Mouse (Mus musculus): ENCODE measurements around the gene Camk1d.
A peak's percentile ranks its signal among the peaks of the same experiment; 100 is the strongest.

Camk1d gene

GRCm38 (mm10) chr2:5478256-5478655, 236.1 kb downstream of the Camk1d start:
- no peak for DNase-seq (ENCODE audit: low read depth, low spot score)

GRCm38 (mm10) chr2:5477525-5477924, 236.8 kb downstream of the Camk1d start:
- no peak for DNase-seq (ENCODE audit: low read depth, low spot score)

GRCm38 (mm10) chr2:5469366-5469941, 244.9 kb downstream of the Camk1d start:
- no peak for DNase-seq (ENCODE audit: low read depth, low spot score)

- DNase-seq (ENCODE audit: low read depth, low spot score), result no peak
Measured at GRCm38 (mm10) chr2:5467537-5467936, 246.8 kb downstream of the Camk1d start.

- no peak for DNase-seq (ENCODE audit: low read depth, low spot score)
Measured at GRCm38 (mm10) chr2:5458671-5459235, 255.6 kb downstream of the Camk1d start.

GRCm38 (mm10) chr2:5458075-5458494, 256.2 kb downstream of the Camk1d start:
- DNase-seq (ENCODE audit: low read depth, low spot score), result no peak

GRCm38 (mm10) chr2:5456108-5456507, 258.2 kb downstream of the Camk1d start:
- no peak for DNase-seq (ENCODE audit: low read depth, low spot score)

- no peak for DNase-seq (ENCODE audit: low read depth, low spot score)
Measured at GRCm38 (mm10) chr2:5454830-5455229, 259.5 kb downstream of the Camk1d start.

- no peak for DNase-seq (ENCODE audit: low read depth, low spot score)
Measured at GRCm38 (mm10) chr2:5451654-5452053, 262.7 kb downstream of the Camk1d start.

GRCm38 (mm10) chr2:5445357-5445756, 269.0 kb downstream of the Camk1d start:
- no peak for DNase-seq (ENCODE audit: low read depth, low spot score)

GRCm38 (mm10) chr2:5437690-5438089, 276.6 kb downstream of the Camk1d start:
- DNase-seq (ENCODE audit: low read depth, low spot score), result no peak

GRCm38 (mm10) chr2:5435587-5436253, 278.6 kb downstream of the Camk1d start:
- DNase-seq (ENCODE audit: low read depth, low spot score), result peak; percentile 43

- DNase-seq (ENCODE audit: low read depth, low spot score), result no peak
Measured at GRCm38 (mm10) chr2:5431309-5431708, 283.0 kb downstream of the Camk1d start.

- no peak for DNase-seq (ENCODE audit: low read depth, low spot score)
Measured at GRCm38 (mm10) chr2:5429921-5430320, 284.4 kb downstream of the Camk1d start.

- DNase-seq (ENCODE audit: low read depth, low spot score), result peak; percentile 18
Measured at GRCm38 (mm10) chr2:5426110-5426509, 288.2 kb downstream of the Camk1d start.

- DNase-seq (ENCODE audit: low read depth, low spot score), result no peak
Measured at GRCm38 (mm10) chr2:5425612-5426011, 288.7 kb downstream of the Camk1d start.

- no peak for DNase-seq (ENCODE audit: low read depth, low spot score)
Measured at GRCm38 (mm10) chr2:5420621-5421196, 293.6 kb downstream of the Camk1d start.

- no peak for DNase-seq (ENCODE audit: low read depth, low spot score)
Measured at GRCm38 (mm10) chr2:5418802-5419201, 295.5 kb downstream of the Camk1d start.

GRCm38 (mm10) chr2:5417158-5418032, 296.9 kb downstream of the Camk1d start:
- DNase-seq (ENCODE audit: low read depth, low spot score), result no peak

GRCm38 (mm10) chr2:5411774-5412173, 302.5 kb downstream of the Camk1d start:
- DNase-seq (ENCODE audit: low read depth, low spot score), result no peak

GRCm38 (mm10) chr2:5403850-5404249, 310.5 kb downstream of the Camk1d start:
- no peak for DNase-seq (ENCODE audit: low read depth, low spot score)

- no peak for DNase-seq (ENCODE audit: low read depth, low spot score)
Measured at GRCm38 (mm10) chr2:5402036-5402435, 312.3 kb downstream of the Camk1d start.

Measured in brain, embryonic 18.5 days (tissue).